Mouse (Mus musculus) embryonic facial prominence, embryonic 15.5 days (tissue): ENCODE measurements at regions not wholly inside any gene's neighbourhood (a gene's known extent, or its start where the extent isn't known, plus 50 kb on each side); places are given as distances from the start of the nearest gene placed in this dataset.

Source experiments
- ATAC-seq: fragments of 200-750 bp; cut with Nextera tagmentation; 2 replicates; pipeline ENCODE4 v1.8.0; 2017; ENCODE audit warnings: low read depth, moderate TSS enrichment; ENCODE audit not compliant: insufficient number of reproducible peaks, low FRiP score, low TSS enrichment
- H3K27ac ChIP-seq: fragments of 300-500 bp; sonication (generic); replicated peaks from 2 replicates; pipeline ENCODE4 v1.5.1; 2015; ENCODE audit warnings: mild to moderate bottlenecking, inconsistent platforms
- H3K27me3 ChIP-seq: fragments of 300-500 bp; sonication (generic); 2 replicates; pipeline ENCODE4 v1.6.1; 2015; ENCODE audit warnings: inconsistent platforms
- H3K36me3 ChIP-seq: fragments of 300-500 bp; sonication (generic); 2 replicates; pipeline ENCODE4 v1.6.1; 2015; ENCODE audit warnings: mild to moderate bottlenecking, inconsistent platforms
- H3K4me1 ChIP-seq: fragments of 300-500 bp; sonication (generic); 2 replicates; pipeline ENCODE4 v1.6.1; 2015; ENCODE audit warnings: inconsistent platforms
- H3K4me2 ChIP-seq: fragments of 300-500 bp; sonication (generic); replicated peaks from 2 replicates; pipeline ENCODE4 v1.6.1; 2015; ENCODE audit warnings: mild to moderate bottlenecking, inconsistent platforms
- H3K4me3 ChIP-seq: fragments of 300-500 bp; sonication (generic); replicated peaks from 2 replicates; pipeline ENCODE4 v1.5.1; 2015; ENCODE audit warnings: mild to moderate bottlenecking, inconsistent platforms
- H3K9ac ChIP-seq: fragments of 300-500 bp; sonication (generic); 2 replicates; pipeline ENCODE4 v1.6.1; 2015; ENCODE audit warnings: inconsistent platforms
- H3K9me3 ChIP-seq: fragments of 300-500 bp; sonication (generic); replicated peaks from 2 replicates; pipeline ENCODE4 v1.6.1; 2016; ENCODE audit warnings: inconsistent platforms
- WGBS: fragments of 180-500 bp; shearing (Covaris S2); methylation state at CpG from one replicate; pipeline ENCODE4 v1.1.7; 2015; 5-methylcytosine and 5-hydroxymethylcytosine counted together

GRCm38 (mm10) chr4:124005626-124006315 is 87.9 kb upstream of the 4930535I16Rik start:
- no peak for ATAC-seq

GRCm38 (mm10) chr4:124002760-124003159 is 84.9 kb upstream of the 4930535I16Rik start:
- Histone ChIP-seq H3K36me3 (no peaks in the 10 kb centered on the region), H3K9ac (no peak overlapping the region), H3K4me2 (no peak overlapping the region), H3K27ac (no peak overlapping the region), H3K9me3 (no peaks in the 10 kb centered on the region), H3K4me3 (no peak overlapping the region), H3K4me1 (no peaks in the 10 kb centered on the region), H3K27me3 (peaks cover 3% of the 10 kb centered on the region; the same call in 1 of the 2 replicates)
- WGBS, result 65% methylated on average over 6 of the region's 6 CpGs
- ATAC-seq, result no peak

More at GRCm38 (mm10) chr4:124005626-124006315, 87.9 kb upstream of the 4930535I16Rik start:
- Histone ChIP-seq H3K27ac (no peak overlapping the region), H3K36me3 (no peaks in the 10 kb centered on the region), H3K4me2 (no peak overlapping the region), H3K4me3 (no peak overlapping the region), H3K9ac (no peak overlapping the region), H3K9me3 (no peaks in the 10 kb centered on the region), H3K27me3 (no peaks in the 10 kb centered on the region), H3K4me1 (no peaks in the 10 kb centered on the region)
- 59% methylated on average over 17 of the region's 17 CpGs for WGBS

- Histone ChIP-seq H3K27ac (no peak overlapping the region), H3K4me1 (no peaks in the 10 kb centered on the region), H3K4me2 (no peak overlapping the region), H3K9me3 (no peaks in the 10 kb centered on the region), H3K36me3 (no peaks in the 10 kb centered on the region), H3K27me3 (peaks cover 3% of the 10 kb centered on the region; the same call in 1 of the 2 replicates), H3K4me3 (no peak overlapping the region), H3K9ac (no peak overlapping the region)
- no peak for ATAC-seq
- 72% methylated on average over 7 of the region's 7 CpGs for WGBS
These were observed 84.3 kb upstream of the 4930535I16Rik start for GRCm38 (mm10) chr4:124002105-124002504.

- no peaks in the 10 kb centered on the region for H3K9me3 ChIP-seq
- H3K9ac ChIP-seq, result no peak overlapping the region
- no peak overlapping the region for H3K4me3 ChIP-seq
- peaks cover 6% of the 10 kb centered on the region; the same call in 1 of the 2 replicates for H3K4me1 ChIP-seq
- H3K27me3 ChIP-seq, result peaks cover 20% of the 10 kb centered on the region
- WGBS, result 70% methylated on average over 8 of the region's 8 CpGs
- H3K36me3 ChIP-seq, result no peaks in the 10 kb centered on the region
- no peak overlapping the region for H3K4me2 ChIP-seq
- H3K27ac ChIP-seq, result no peak overlapping the region
- ATAC-seq, result no peak
These were observed 78.0 kb upstream of the 4930535I16Rik start for GRCm38 (mm10) chr4:123995815-123996214.

GRCm38 (mm10) chr4:123991223-123991622 is 73.4 kb upstream of the 4930535I16Rik start:
- Histone ChIP-seq H3K36me3 (no peaks in the 10 kb centered on the region), H3K4me1 (peaks cover 14% of the 10 kb centered on the region), H3K27ac (no peak overlapping the region), H3K9ac (no peak overlapping the region), H3K4me3 (peak overlapping the region; percentile 34), H3K4me2 (peak overlapping the region; percentile 67), H3K27me3 (peaks cover 38% of the 10 kb centered on the region), H3K9me3 (no peaks in the 10 kb centered on the region)
- WGBS, result 4% methylated on average over 10 of the region's 10 CpGs
- no peak for ATAC-seq

- Histone ChIP-seq H3K27me3 (peaks cover 38% of the 10 kb centered on the region), H3K4me3 (peak overlapping the region; percentile 34), H3K9me3 (no peaks in the 10 kb centered on the region), H3K4me1 (peaks cover 14% of the 10 kb centered on the region), H3K27ac (no peak overlapping the region), H3K9ac (no peak overlapping the region), H3K36me3 (no peaks in the 10 kb centered on the region), H3K4me2 (peak overlapping the region; percentile 67)
- 2% methylated on average over 37 of the region's 37 CpGs for WGBS
- ATAC-seq, result no peak
These were observed 72.7 kb upstream of the 4930535I16Rik start for GRCm38 (mm10) chr4:123990293-123991185.
